Mouse (Mus musculus) limb, embryonic 14.5 days (tissue): ENCODE measurements at regions not wholly inside any gene's neighbourhood (a gene's known extent, or its start where the extent isn't known, plus 50 kb on each side); places are given as distances from the start of the nearest gene placed in this dataset.

ENCODE experiments used
- ATAC-seq: fragments of 200-750 bp; cut with Nextera tagmentation; 2 replicates; pipeline ENCODE4 v1.8.0; 2017; ENCODE audit warnings: low read depth, moderate number of reproducible peaks, moderate TSS enrichment; ENCODE audit not compliant: low FRiP score
- DNase-seq: peaks from one replicate; pipeline ENCODE4 v3.0.0-alpha.2; 2015; ENCODE audit warnings: low spot score
- H3K27ac ChIP-seq: fragments of 300-500 bp; sonication (generic); replicated peaks from 2 replicates; pipeline ENCODE4 v1.5.1; 2014; ENCODE audit warnings: low read depth, mild to moderate bottlenecking, low read length, moderate library complexity, mixed read lengths
- H3K27me3 ChIP-seq: fragments of 300-500 bp; sonication (generic); 2 replicates; pipeline ENCODE4 v1.6.1; 2014; ENCODE audit warnings: low read length, mixed read lengths; ENCODE audit not compliant: control insufficient read depth, insufficient read depth
- H3K36me3 ChIP-seq: fragments of 300-500 bp; sonication (generic); 2 replicates; pipeline ENCODE4 v1.6.1; 2014; ENCODE audit warnings: mild to moderate bottlenecking, low read length, moderate library complexity, mixed read lengths; ENCODE audit not compliant: control insufficient read depth, insufficient read depth
- H3K4me1 ChIP-seq: fragments of 300-500 bp; sonication (generic); 2 replicates; pipeline ENCODE4 v1.6.1; 2014; ENCODE audit warnings: antibody characterized with exemption, low read length, mixed read lengths; ENCODE audit not compliant: control insufficient read depth, insufficient read depth
- H3K4me2 ChIP-seq: fragments of 300-500 bp; sonication (generic); replicated peaks from 2 replicates; pipeline ENCODE4 v1.6.1; 2014; ENCODE audit warnings: low read depth, mild to moderate bottlenecking, low read length, moderate library complexity; ENCODE audit not compliant: severe bottlenecking
- H3K4me3 ChIP-seq: fragments of 300-500 bp; sonication (generic); replicated peaks from 2 replicates; pipeline ENCODE4 v1.5.1; 2014; ENCODE audit warnings: low read length
- H3K9ac ChIP-seq: fragments of 300-500 bp; sonication (generic); 2 replicates; pipeline ENCODE4 v1.6.1; 2014; ENCODE audit warnings: mild to moderate bottlenecking, low read depth, low read length, moderate library complexity; ENCODE audit not compliant: severe bottlenecking
- H3K9me3 ChIP-seq: fragments of 300-500 bp; sonication (generic); 2 replicates; pipeline ENCODE4 v1.6.1; 2016; ENCODE audit warnings: low read length; ENCODE audit not compliant: control insufficient read depth
- POLR2A ChIP-seq: fragments of 200-500 bp; IDR thresholded peaks from 2 replicates; pipeline ENCODE4 v1.8.0; 2012; ENCODE audit warnings: inconsistent platforms, mild to moderate bottlenecking, moderate library complexity, borderline replicate concordance; ENCODE audit not compliant: insufficient read depth, insufficient read length; ENCODE audit errors: extremely low read depth
- WGBS: fragments of 180-500 bp; shearing (Covaris S2); extraction: QIAGEN DNeasy Blood & Tissue Kit; methylation state at CpG from one replicate; pipeline ENCODE4 v1.1.7; 2014; 5-methylcytosine and 5-hydroxymethylcytosine counted together

DNA sequence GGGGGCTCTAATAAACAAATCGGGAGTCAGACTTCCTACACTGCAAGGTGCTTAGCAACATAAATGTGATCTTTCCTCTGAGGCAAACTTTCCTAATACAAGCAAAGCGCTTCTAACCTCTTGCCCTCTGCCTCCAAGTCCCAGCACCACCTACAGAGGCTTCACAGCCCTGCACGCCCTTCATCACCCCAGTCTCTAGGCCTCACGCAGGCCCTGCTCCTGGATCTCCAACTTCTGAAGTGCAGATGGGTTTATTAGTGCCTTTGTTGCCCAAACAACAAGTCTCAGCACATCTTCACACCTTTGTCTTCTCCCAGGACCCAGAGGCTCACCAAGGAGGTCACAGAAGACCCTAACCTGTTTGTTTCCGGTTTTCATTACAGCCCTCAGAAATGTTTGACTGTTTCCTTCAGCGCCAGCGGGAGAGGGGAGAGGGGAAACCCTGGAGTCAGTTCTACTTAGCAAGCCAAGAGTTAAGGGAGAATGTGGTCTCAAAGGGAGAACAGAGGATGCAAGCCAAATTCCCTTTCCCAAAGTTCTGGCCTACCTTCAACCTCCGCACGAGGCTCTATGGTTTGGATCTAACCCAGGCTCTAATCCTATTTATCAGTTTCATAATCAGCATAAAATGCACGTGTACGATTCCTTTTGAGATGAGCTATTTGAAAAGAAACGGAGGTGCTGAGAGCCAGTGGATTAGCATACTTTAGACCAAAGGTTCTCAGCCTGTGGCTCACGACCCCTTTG, 244.9 kb upstream of the Smim15 start:
- Histone ChIP-seq H3K4me3 (no peak overlapping the region), H3K27me3 (no peaks in the 10 kb centered on the region), H3K36me3 (no peaks in the 10 kb centered on the region), H3K9ac (no peak overlapping the region), H3K9me3 (no peaks in the 10 kb centered on the region), H3K4me1 (peaks cover 37% of the 10 kb centered on the region), H3K4me2 (0 out of 2 replicates have a peak overlapping the region, but pooled peaks have one; percentile 22), H3K27ac (no peak overlapping the region)
- ATAC-seq (no peak), DNase-seq (peak; percentile 23)
- 28% methylated on average over 13 of the region's 13 CpGs for WGBS
- no peak for TF ChIP-seq POLR2A

DNA sequence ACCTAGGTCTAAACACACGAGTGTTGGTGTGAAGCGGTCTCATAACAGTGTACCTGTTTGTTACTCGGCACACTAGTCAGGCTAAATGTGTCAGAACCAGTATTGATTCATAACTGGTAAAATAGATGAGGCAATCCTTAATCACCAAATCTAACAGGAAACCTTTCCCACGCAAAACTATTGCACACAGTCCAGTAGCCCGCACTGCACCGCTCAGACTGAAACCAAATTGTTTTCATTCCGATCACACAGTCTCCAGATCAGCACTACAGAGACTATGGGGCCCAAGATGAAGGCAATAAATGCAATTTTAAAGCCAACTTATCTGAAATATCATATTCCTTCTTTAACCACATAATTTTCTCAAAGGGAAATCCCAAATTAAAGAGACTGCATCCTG, 246.1 kb upstream of the Smim15 start:
- 47% methylated on average over 7 of the region's 7 CpGs for WGBS
- DNase-seq (no peak), ATAC-seq (no peak)
- Histone ChIP-seq H3K9ac (no peak overlapping the region), H3K27me3 (no peaks in the 10 kb centered on the region), H3K4me2 (no peak overlapping the region), H3K4me3 (no peak overlapping the region), H3K4me1 (peaks cover 37% of the 10 kb centered on the region), H3K36me3 (no peaks in the 10 kb centered on the region), H3K9me3 (no peaks in the 10 kb centered on the region), H3K27ac (no peak overlapping the region)
- no peak for TF ChIP-seq POLR2A

DNA sequence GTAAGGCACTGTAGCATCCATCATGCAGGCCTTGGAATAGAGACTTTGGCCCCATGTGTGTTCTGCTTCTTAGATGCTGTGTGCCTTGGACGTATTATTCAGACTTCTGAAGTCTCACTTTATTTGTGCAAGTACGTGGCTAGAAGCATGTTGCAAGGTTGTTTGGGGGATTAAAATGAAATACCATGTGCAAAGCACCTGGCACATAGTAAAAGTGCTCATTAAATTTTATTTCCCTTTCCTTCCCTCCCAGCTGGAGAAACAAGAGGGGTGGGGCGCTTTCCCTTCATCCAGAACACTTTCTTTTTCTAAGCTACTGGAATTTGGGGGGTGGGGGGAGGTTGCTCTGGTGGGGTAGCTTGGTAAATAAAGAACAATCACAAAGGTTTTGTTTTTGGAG, 248.7 kb upstream of the Smim15 start:
- peak; percentile 22 for DNase-seq
- no peak overlapping the region for H3K4me2 ChIP-seq
- WGBS: 17% methylated on average over 3 of the region's 3 CpGs
- no peaks in the 10 kb centered on the region for H3K9me3 ChIP-seq
- no peaks in the 10 kb centered on the region for H3K36me3 ChIP-seq
- peak; percentile 31; the same call in 1 of the 2 replicates for ATAC-seq
- no peak for TF ChIP-seq POLR2A
- H3K27ac ChIP-seq: no peak overlapping the region
- no peak overlapping the region for H3K9ac ChIP-seq
- peaks cover 34% of the 10 kb centered on the region for H3K4me1 ChIP-seq
- H3K4me3 ChIP-seq: no peak overlapping the region
- no peaks in the 10 kb centered on the region for H3K27me3 ChIP-seq

DNA sequence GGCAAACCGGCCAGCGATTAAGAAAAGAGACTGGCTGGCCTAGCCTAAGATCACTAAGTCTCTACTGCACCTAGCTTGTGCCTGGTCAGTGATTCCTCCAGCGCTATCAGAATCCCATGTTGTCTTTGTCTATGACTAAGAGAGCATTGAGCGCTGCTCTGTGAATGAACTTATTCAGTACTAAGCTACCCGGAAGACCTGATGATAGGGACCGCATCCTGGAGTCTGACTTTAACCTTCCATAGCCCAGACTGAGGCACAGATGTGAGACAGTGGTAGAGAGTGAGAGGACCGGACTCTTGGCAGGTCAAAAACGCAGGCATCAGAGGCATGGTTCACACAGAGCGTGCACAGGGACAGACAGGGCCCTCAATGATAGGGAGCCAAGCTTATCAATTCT, 252.5 kb upstream of the Smim15 start:
- Histone ChIP-seq H3K4me3 (no peak overlapping the region), H3K27ac (no peak overlapping the region), H3K9me3 (no peaks in the 10 kb centered on the region), H3K27me3 (no peaks in the 10 kb centered on the region), H3K36me3 (no peaks in the 10 kb centered on the region), H3K4me2 (no peak overlapping the region), H3K4me1 (peaks cover 11% of the 10 kb centered on the region), H3K9ac (no peak overlapping the region)
- 81% methylated on average over 9 of the region's 9 CpGs for WGBS
- no peak for TF ChIP-seq POLR2A
- DNase-seq (no peak), ATAC-seq (no peak)

DNA sequence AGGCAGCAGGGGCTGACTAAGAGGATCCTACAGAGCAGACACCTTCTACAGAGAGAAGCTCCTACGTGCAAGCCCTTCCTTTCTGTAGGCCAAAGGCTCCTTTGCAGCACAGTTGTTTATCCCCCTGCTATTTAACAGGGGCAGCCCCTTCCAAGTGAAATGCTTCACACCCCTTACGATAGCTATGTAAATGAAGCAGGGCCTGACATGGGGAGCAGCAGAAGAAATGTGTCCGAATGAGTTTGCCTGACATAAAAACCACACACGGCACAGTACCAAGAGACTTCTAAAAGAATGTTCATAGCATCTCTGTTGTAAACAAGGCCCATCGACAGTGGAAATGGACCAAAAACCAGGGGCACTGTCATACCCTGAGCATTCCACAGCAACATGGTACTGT, 259.3 kb upstream of the Smim15 start:
- Histone ChIP-seq H3K27me3 (no peaks in the 10 kb centered on the region), H3K27ac (no peak overlapping the region), H3K9ac (no peak overlapping the region), H3K36me3 (no peaks in the 10 kb centered on the region), H3K4me3 (no peak overlapping the region), H3K9me3 (no peaks in the 10 kb centered on the region), H3K4me1 (peaks cover under 1% of the 10 kb centered on the region; the same call in 1 of the 2 replicates), H3K4me2 (no peak overlapping the region)
- ATAC-seq (no peak), DNase-seq (no peak)
- no peak for TF ChIP-seq POLR2A
- 61% methylated on average over 5 of the region's 5 CpGs for WGBS
